Mouse (Mus musculus): ENCODE results near the gene Emp2.
"Not testable (repeated sequence)": the region's sequence is repeated elsewhere in the genome, so short reads cannot be mapped to it uniquely, and the experiment has no call there.

Gene Emp2

DNA sequence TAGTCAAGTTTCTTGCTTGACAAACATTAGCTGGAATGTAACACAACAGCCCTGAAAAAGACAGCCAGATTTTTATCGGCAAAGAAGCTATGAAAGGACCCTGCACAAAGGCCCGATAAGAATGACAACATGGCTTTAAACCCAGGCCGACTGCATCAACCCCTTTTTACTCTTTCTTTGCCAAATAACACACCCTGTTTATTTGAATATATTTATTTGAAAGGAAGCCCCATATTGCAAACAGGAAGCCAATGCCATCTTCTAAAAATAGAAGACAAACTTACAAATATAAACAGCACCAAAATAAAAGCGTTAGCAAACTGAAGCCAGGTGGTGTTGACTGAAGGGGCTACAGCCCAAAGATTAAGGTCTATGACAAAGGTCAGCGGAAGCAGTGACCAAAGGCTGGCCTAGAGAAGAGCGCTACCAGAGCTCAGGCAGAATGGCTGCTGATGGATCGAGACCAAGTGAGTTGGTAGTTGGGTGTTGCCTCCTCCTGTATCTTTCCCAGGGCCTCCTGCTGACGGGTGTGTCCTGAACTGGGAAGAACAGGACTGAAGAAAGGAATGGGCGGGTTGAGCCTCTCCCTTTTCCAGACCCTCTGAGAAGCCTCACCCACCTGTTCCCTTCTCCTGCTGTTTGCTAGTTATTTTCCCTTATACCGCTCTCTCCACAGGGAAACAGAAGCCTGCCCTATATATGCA, 2.9 kb upstream of the Emp2 start:
- peak; percentile 51 for DNase-seq

DNA sequence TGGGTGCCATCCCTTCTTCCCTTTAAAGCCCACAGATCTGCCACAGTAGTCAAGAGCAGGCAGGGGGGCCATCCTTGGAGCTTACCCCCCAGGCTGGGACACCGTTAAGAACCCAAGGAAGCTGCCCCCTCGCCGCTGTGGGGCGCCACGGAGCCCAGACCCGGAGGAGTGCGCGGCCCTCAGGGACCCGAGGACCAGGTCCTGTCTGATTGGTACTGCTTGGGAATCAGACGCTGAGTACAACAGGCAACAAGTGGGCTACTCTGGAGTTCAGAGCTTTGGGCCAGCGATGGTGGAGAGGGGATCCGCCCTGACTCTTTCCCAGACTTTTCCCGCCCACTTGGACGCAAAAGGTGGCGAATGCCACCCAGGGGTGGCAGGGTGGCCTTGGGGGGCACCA, 542 bp downstream of the Emp2 start:
- DNase-seq = peak; percentile 71

DNA sequence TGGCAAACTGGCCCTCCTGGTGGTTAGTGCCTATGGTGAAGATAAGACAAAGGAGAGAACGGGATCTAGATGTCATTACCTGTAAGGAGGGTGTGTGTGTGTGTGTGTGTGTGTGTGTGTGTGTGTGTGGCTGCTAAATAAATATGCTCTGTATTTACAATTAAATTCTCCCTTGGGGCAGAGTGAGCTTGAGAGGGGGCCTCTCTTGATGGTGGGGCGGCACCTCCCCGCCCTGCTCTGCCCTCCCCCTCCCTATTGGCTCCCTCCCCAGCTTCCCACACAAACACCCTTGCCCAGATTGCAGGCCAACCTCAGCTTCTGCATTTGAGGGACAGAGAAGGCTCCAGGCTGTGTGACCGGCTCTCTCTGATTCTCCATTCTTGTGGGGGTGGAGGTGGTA, 1.8 kb downstream of the Emp2 start:
- peak; percentile 60 for DNase-seq

DNA sequence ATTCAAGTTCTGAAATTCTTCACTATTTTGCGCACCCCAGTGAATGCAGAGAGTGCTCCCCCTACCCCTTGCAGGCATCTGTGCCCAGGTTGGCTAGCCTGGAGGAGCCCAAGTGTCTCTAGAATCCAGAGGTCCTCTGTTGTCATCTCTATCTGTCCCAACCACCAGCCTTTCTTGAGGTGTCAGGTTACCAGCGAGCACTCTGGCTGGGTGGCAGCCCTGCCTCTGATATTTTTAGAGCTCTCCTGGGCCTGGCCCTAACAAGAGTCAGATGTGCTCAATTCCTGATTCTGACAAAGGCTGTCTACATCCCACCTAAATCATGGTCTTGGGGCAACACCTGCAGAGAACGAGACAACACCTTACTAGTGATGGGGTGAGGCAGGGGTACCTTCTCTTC, 2.7 kb downstream of the Emp2 start:
- DNase-seq = no peak

DNA sequence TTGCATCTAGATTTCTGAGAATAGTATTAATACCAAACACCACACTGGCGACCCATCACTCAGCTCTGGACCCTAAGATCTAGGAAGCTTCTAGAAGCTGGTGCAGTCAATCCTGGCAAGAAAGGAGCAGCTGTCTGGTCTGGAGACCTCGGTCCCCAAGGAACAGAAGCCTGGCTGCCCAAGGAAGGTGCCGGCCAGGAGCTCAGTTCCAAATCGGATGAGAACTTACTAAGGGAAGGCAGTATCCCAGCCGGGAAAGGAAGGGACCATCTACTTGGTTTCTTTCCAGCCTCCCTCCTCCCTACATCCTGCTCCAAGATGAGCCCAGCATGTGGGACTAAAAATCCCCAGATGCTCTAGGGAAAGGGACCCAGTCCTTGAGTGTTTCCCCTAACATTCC, 3.3 kb downstream of the Emp2 start:
- no peak for DNase-seq

DNA sequence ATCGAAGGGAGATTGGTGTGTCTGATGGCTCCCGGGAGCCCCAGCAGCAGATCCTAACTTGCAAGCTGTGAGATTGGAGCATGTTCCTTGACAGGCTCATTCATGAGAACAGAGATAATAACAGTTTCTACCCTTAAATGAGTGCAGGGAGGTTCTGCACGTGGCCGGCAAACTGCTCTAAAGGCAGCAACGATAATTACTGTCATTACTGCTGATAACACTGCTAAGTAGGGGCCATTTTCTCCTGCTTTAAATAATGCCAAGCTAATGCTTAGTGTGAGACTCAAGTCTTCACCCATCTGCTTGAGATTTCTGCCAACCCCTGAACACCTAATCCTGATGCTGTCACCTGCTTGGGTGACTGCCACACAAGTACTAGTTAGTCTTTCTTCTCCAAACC, 6.4 kb downstream of the Emp2 start:
- DNase-seq = no peak

DNA sequence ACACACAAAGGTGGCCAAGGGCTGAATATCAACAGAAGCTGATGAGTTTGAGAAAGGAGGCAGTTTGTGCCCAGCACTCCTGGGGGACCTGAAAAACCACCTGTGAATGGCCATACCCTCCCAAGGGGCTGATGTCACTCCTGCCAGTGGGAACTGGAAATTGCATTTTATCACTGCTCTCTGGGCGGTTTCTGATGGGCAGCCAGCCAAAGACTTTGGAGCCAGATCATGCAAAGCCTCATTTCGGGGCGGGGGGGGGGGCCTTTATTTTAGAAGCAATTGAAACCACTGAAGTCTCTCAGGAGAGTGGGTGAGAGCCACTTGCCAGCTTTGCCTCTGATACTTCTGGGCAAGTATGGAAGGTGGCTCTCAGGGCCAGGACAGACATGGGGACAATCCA, 7.7 kb downstream of the Emp2 start:
- DNase-seq = peak; percentile 86

DNA sequence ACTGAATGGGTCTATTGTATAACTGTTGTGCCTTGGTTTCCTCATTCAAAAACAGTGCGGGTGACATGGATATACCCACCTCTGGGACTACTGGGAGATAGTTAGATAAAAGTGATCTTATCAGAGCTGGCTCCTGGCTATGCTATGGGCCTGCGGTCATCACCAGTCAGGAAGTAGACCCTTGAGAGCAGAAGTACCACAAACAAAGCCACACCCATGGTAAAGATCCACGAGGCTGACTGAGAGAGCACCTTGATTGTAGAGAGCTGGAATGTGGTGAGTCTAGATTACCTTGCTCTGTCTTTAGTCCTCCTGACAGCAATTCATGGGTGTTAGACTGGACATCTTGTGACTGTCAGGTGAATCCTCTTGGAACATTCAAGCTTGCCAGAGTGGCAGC, 12.4 kb downstream of the Emp2 start:
- DNase-seq = peak; percentile 51

DNA sequence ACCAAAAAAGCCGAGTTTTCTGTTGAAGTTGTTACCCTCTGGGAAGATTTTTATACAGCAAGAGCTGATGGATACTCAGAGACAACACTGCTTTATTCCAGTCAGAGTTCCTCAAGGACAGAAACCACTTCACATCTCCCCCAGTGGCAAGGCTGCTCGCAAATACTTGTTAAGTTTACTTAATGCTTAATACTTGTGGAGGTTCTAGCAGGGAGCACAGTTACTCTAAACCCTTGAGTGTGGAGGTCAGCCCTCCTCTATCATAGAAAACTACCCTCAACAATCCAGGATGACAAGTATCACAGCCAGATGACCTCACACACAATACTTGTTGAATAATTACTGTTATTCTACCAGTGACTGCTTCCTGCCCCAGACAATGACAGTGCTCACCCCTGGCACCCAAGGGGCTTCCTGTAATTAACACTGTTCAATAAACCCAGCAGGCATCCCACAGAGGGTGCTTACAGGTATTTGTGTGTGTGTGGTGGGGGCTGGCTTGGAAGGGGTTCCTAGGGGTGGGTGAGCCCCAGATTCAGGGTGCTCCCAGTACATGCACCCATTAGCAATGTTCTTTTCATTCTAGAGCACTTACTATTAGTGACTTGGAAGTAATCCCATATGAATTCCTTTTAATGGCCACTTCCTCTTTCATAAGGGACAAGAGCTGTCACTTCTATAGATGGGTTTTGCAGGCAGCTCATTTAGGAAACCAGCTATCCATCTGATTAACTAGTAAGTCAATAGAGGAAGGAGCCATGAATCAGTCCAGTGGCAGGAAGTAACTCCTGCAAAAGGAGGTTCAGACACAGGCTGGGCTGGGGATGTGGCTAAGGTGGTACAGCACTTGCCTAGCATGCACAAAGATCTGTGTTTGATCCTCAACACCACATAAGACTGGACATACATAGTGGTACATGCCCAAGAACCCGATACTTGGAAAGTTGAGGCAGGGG, 13.3 kb downstream of the Emp2 start:
- peak; percentile 47 for DNase-seq

DNA sequence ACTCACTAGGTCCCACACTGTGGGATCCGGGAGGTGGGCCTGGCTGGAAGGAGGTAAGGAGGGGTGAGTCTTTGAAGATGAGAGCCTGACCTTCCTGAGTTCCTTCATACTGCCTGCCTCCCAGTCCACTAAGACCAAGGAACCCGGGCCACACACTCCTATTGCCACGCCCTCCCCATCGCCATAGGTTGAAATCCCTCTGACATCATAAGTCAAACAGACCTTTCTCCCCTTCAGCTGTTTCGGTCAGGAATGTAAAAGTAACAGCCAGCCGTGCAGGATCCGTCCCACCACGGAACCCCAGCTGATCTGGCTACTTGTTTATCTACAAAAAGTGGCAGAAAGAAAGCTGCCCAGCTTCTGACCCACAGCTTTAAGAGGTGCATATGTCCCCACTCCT, 14.1 kb downstream of the Emp2 start:
- DNase-seq = peak; percentile 72

DNA sequence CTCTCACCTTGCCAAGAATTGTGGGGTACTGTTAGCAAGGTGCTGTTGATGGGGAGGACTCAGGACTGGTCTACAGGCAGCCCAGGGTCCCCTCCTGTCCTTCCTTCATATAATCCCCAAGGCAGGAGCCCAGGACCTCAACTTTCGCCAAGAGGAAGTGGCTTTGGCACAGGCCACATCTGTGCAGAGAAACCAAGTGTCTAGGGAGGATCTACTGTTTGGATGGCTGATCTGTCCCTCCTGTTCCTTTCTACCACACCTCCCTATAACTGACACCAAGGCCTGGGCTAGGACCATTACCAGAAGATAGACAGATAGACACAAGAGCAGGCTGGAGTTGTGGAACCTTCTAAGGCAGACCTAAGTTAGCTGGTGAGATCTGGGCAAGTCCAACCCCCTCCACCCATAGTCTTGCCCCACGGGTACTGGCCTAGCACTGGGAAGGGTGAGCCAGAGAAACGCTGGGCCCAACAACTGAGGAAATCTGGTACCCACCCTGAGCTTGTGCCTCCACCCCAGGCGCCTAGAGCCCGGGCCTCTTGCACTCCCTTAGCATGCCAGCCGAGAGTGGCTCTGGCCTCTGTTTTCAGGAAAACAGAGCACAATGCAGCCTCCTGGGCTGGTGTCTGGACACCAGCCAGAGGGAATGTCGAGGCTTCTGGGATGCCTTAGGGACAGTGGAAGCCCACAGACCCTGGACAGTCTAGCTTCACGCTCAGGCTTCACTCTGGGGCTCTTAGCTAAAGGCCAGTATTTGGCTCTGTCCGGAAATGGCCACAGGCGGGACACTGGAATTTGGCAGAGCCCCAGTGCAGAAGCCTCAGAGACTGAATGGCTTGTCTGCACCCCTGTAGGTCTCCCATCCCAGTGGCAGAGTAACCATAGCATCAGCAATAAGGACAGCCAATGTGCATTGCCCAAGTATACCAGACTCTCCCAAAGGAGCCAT, 15.8 kb downstream of the Emp2 start:
- DNase-seq = peak; percentile 50

DNA sequence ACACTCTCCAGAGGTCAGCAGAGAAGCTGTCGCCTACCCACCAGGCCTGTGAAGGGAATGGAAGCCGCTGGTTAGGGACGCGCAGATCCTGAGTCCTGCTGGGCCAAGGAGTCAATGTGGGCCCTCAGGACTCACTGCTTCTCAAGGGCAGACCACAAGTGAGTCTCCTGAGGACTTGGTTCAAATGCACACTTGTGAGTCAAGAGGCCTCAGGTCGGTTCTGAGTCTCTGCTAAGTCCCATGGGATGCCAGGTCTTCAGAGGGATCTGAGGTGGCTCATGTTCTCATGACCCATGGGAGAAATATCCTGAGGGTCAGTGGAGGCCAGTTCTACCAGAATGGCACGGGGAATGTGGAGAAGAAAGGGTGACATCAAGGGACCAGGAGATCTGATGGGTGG, 25.7 kb downstream of the Emp2 start:
- DNase-seq = no peak

DNA sequence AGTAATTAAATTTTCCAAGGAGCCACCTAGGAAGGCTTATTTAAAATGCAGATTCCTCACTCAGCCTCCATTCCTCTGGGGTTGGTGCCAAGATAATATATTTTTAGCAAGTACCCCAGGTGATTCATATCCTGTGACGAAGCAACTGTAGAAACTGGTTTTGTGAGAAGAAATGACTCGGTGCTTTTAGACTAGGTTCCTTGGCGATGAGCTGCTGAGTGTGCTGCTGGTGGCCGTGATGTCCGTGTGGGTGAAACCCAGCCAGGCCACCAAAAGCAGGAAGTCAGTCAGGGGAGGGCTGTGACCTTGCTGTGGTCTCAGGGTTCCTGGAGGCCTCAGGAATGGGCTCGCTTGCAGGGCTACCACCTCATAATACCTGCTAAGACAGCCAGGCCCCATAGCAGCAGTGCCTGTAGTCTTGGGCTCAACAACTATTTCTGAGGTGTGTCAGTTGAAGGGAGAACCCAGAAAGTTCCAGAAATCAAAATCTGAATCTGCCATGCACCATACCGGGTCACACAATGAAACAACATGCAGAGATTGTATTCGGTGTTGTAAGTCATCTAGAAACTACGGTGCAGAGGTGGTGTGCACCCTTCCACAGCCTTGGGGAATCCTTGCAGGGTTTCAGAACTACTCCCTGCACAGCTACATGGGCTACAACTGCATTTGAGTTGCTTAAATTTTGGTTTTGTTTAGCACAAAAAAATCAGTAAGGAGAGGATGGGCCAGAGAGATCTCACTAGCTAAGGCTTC, 27.1 kb downstream of the Emp2 start:
- DNase-seq = no peak

DNA sequence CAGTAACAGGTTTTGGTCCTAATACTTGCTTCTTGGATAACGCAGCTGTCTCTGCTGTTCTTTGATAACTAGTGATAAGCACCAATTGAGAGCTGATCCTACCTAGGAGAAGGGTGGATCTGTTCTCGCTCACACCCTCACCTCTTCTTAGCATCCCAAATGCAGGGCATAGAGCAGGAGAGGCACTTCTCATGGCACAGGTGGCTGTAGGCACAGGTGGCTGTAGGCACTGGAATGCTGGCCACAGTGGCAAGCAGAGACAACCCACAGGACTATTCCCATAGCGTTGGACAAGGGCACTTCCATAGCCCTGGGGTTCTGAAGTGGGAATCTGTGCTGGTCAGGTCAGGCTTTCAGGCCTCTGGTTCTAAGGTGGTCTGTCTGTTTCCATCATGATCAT, 31.9 kb downstream of the Emp2 start:
- no peak for DNase-seq

DNA sequence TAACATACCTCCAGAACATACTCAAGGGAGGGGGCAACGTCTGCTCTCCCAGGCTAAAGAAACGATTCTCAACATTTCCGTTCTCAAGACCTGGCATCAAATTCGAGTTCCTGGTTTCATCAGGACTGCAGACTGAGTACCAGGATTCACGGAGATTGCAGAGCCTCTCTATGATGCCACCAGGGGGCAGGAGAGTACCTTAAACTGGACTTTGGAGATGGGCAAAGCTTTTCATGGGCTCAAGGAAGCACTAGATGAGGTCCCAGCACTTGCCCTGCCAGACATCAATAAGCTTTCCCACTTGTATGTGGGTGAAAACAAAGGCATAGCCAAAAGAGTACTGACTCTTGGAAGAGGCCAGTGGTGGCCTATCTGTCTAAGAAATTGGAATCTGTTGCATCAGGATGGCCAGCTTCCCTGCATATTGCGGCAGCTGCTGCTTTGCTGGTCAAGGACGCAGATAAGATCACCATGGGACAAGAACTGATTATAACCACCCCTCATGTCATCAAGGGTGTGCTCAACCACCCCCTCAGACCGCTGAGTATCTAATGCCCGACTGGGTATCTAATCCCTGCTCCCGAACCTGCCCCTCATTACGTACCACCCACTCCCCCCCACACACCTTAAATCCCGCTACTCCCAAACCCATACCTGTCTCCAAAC, 33.3 kb downstream of the Emp2 start:
- DNase-seq = peak; percentile 92

DNA sequence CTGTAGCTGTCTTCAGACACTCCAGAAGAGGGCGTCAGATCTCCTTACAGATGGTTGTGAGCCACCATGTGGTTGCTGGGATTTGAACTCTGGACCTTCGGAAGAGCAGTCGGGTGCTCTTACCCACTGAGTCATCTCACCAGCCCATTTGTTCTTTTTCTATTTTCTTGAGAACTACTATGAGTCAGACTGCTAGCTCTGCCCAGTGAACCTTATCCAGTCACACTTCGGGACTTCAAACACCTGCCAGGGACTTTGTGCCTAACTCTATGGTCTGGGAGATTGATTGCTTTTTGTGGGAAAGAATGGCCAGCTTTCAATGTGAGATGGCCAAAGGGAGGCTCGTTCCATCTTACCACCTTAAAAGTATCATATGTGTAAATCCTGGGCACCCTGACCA, 37.0 kb downstream of the Emp2 start:
- not testable (repeated sequence) for DNase-seq

DNA sequence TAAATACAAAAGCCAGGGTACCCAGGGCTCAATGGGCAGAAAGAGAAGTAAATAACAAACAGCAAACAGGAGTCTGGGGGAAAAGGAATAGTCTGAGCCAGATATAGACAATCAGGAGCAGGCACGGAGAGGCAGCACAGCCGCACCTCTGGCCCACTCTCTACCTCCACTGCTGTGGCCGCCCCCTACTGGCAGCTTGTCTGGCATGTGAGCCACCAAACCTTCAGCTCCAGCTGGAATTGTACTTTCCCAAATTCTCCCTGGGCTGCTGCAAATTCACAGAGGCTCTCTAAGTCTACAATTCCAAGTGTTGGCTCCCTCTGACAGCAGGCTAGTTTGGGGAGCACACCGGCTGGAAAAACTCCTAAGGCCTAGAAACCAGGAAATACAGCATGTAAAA, 39.3 kb downstream of the Emp2 start:
- DNase-seq = peak; percentile 49

DNA sequence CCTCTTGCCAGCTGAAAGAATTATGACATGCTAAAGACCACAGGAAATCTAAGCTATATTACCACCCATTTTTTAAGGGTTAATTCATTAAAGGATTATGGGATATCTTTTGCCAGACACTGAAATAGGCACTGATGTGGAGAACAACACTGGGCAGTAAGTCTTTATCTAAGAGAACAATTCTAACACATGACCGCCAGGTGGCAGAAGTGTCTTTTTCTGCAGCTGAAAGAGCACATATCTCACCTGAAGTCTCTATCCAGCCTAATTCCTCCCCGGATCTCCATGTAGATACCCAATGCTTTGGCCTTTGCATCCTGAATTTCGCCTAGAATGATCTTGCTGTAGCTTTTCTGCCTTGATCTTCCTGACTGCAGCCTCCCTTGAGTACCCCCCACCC, 41.5 kb downstream of the Emp2 start:
- DNase-seq = peak; percentile 71

DNA sequence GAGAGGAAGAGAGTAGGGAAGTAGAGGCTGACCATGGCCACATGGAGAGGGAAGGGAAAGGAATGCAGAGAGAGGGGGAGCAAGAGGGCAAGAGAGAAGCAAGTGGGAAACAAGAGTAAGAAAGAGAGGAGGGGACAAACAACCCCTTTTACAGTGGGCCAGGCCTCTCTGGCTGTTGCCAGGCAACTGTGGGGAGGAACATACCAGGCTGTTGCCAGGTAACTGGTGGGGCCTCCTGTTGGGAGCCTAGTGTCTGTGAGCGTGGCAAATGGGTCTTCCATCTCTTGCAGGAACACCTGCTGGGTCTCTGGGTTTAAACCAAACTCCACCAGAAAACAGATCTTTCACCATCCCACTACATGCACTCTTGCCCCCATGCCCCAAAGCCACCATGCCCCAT, 59.8 kb downstream of the Emp2 start:
- no peak for DNase-seq

DNA sequence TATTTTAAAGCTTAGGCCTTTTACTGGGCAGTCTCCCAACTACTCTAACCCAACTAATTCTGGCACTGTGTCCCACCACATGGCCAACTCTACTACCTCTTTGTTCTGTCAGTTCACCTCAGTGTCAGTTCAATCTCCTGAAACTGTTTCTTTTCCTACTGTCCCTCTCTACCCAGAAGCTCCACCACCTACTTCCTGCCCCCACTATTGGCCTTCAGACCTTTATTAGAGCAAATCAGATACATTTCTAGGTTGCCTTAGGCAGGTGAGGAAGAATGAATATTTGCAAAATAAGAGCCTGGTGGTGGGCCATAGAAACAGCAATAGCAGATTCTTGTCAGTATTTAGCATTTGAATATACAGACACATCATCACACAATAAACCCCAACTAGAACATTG, 77.2 kb downstream of the Emp2 start:
- no peak for DNase-seq
